Mouse (Mus musculus) adrenal gland, adult (tissue): ENCODE measurements around the gene Senp3.
"Not testable (repeated sequence)": the region's sequence is repeated elsewhere in the genome, so short reads cannot be mapped to it uniquely, and the experiment has no call there.

ENCODE experiments used
- DNase-seq, 2 experiments: peaks; one replicate each; pipeline ENCODE4 v3.0.0; 2022 to 2023; ENCODE audit warnings: low spot score in 1 of 2; ENCODE audit not compliant: inconsistent age in 2 of 2

The Senp3 gene

DNA sequence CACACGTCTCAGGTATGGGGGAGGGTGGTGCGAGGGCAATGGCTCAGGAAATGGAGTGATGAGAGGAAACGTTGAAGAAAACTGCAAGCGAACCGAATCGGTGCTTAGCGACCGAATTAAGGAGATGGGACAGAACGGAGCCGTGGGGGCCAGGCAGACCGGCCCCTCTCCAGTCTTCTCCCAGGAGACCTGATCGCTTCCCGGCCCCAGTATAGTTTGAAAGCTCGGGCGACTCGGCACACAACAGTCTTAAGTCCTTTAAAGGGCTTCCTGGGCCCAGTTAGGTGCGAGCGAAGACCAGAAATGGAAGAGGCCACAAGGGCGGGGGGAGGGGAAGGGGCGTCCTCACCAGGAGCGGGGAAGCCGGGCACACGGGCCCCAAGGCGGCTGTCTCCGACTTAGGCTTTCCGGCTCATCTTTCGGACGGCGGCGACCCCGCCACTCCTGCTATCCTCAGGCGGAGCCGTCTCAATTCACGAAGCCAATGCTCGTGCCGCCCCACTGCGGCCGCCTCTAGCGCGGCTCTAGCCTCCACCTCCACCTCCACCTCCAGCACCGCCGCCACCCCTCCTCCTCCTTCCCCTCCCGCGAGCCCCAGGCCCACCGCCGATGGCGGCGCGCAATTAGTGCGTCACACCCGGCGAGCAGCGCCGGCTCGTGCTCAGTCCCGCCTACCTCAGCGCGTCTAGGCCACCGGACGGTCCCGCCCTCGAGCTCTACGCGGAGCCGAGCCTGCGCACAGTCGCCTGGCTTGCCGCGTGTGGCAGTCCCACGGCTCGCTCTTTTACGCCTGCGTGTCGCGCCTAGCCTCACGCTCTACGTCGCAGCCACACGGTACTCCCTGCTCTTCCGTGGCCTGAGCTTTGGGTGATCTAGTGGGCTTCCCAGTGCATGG is at the start of gene Senp3:
TSS of gene Senp3 (minus strand) at position 771 of the 895 bp plus-strand sequence.
- peak; percentile 98 for DNase-seq

DNA sequence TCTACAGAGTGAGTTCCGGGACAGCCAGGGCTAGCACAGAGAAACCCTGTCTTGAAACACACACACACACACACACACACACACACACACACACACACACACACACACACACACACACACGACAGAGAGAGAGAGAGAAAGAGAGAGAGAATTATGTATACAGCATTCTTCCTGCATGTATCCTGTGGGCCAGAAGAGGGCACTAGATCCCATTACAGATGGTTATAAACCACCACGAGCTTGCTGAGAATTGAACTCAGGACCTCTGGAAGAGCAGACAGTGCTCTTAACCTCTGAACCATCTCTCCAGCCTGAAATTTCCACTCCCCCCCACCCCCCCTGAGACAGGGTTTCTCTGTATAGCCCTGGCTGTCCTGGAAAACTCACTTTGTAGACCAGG is 49.5 kb upstream of the Senp3 start:
- DNase-seq, result not testable (repeated sequence)

DNA sequence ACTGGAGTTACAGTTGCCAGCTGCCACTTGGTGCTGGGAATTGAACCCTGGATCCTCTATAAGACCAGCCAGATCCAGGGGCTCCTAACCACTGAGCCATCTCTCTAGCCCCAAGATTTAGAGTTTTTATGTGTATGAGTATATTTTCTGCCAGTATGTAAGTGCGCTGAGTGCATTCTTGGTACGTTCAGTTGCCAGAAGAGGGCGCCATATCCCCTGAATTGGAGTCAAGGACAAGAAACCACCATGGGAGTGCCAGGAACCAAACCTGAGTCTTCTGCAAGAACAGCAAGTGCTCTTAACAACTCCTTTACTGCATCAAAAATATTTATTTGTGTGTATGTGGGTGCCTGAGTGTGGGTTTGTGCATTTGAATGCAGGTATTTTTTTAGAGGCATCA is 47.2 kb upstream of the Senp3 start:
- peak; percentile 64 to 86 for DNase-seq

DNA sequence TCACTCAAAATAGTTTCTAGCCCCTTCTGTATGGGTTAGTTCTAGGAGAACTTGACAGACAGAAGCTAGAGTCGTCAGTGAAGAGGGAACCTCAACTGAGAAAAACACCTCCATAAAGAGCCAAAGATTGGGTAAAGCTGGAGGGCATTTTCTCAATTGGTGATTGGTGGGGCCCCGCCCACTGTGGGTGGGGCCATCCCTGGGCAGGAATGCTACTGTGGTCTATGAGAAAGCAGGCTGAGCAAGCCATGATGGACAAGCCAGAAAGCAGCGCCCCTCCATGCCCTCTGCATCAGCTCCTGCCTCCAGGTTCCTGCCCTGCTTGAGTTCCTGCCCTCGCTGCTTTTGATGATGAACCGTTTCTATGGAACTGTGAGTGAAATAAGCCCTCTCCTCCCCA is 44.1 kb upstream of the Senp3 start:
- DNase-seq, result no peak

DNA sequence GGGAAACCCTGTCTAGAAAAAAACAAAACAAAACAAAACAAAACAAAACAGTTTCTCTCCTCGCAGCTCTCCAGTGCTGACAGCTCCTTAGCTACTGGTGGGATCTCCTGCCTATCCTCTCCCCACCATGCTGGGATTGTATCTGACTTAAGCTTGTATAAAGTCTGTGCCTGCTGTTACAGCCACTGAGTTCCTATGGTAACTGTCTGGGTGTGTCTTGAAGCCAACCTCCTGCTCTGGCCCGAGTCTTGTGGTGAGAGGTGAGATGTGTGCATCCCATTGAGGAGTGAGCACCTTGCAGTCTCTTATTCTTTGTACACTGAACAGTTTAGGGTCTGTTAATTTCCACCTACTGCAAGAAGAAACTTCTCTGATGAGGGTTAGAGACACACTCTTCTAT is 41.2 kb upstream of the Senp3 start:
- no peak for DNase-seq

DNA sequence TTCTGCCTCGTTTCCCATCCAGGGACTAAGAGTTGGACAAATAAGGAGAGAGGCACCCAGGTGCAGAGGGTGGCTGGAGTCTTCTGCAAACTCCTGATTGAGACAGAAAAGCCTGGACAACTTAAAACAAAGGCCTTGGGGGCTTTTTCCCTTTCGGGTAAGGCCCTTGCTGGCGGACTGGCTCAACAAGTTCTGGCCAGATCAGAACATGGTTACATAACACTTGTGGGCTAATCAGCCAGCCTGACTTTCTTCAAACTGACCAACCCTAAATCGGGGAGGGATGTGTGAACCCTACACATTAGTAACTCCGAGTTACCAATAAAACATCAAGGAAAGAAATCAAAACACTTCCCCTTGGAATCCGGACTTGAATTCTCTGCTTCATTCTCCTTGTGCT is 39.0 kb upstream of the Senp3 start:
- peak in 1 of 2 experiments; percentile 78 for DNase-seq

DNA sequence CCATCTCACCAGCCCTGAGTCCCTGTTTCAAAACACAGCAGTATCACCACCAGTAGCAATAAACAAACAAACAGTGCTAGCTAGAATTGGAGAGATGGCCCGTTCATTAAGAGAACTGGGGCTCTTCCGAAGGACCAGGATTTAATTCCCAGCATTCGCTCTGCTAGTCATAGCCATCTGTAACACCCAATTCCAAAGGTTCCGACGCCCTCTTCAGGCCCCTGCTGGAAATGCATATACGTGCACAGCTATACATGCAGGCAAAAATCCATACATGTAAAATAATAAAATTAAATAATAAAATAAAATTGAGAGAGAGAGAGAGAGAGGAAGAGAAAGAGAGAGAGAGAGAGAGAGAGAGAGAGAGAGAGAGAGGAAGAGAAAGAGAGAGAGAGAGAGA is 37.5 kb upstream of the Senp3 start:
- DNase-seq, result no peak

DNA sequence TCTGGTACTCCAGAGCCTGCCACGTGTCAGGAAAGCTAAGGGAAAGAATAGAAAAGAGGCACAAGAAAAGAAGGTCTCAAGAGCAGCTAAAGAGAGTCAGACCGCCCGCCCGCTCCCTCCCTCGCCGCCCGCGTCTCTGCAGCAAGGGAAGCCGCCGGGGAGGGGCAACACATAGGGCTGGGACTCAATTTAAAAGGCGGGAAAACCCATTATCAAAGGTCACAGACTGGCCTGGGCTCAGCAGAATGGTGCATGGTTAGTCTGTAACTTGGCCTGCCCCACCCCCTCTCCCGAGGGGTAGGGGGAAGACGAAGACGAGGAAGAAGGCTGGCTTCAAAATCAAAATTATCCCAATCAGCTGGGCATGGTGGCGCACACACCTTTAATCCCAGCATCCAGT is 36.8 kb upstream of the Senp3 start:
- no peak for DNase-seq

DNA sequence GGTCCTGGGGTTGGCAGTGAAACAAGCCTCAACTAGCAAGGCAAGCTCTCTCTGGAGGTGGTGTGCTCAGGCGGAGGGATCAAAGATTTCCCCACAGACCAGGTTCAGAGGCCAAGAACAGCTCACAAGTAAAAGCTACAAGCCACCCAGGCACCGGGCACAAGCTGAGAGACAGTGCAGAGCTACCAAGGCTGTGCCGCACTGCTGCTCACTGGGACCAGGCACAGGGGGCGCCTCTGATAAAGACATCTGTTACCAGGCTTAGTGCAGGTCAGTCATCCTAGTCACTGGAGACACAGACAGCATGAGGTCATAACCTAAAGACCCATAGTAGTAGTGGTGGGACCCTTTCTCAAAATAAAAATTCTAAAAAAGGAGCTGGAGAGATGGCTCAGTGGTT is 35.1 kb upstream of the Senp3 start:
- DNase-seq, result peak in 1 of 2 experiments; percentile 43

DNA sequence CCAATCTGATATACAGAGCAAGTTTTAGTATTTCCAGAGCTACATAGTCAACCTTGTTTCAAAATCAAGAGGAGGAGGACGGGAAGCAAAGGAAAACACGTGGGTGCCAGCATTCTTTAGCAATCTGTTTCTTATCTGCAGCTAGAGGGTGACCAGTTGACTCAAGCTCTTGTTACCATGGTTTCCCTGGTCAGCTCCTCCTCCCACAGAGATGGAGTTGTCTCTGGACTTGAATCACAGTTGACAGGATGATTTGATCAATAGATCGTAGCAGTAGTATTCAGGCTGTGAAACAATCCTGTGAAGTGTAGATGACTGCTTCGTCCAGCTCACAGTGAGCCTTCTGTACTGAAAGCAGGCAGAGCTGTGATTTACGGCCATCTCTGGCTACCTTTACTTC is 34.0 kb upstream of the Senp3 start:
- DNase-seq, result peak; percentile 77 to 89

DNA sequence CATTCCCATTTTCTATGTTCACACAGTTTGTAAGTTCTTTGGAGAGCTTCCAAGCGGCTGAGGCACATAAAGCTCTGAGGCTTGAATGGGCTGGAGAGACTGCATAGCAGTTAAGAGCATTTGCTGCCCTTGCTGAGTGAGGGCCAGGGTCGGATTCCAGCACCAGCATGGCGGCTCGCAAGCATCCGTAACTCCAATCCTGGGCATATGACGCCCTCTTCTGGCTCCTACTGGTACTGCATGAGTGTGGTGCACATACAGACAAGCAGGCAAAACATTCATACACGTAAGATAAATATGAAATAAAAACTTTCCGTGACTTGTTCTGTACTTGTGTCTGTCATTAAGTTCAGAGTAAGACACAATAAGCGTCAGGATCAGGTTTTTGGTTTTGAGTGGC is 33.6 kb upstream of the Senp3 start:
- DNase-seq, result peak; percentile 70 to 87

DNA sequence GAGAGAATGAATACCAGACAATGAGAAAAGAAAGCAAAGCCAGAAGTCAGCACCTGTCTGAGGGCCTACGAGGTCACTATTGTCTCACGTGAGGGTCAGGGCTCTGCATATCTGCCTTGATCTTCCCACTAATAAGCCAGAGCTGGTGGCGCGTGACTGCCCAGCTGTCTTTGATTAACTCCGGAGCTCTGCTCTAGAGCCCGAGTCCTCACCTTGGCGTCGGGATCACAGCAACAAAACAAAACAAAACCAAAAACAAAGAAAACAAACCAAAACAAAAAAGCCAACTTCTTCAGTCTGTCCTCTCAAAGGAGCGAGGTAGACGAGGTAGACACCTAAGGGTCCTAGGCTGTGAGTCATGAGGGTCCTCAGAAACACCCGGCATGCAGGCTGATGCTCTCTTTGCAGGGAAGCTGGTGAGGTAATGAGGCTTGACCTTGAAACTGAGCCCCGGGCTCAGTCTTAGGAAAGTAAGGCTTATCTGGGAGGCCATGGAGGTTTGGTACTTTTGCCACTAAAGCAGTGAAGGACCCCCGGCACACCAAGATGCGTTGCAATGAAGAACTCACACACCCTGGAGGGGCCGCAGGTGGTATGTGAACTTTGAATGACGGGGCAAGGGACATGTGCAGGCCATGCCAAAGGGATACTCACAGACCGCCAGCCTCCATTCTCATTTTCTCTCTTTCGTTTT is 32.9 kb upstream of the Senp3 start:
- DNase-seq, result peak in 1 of 2 experiments; percentile 46

DNA sequence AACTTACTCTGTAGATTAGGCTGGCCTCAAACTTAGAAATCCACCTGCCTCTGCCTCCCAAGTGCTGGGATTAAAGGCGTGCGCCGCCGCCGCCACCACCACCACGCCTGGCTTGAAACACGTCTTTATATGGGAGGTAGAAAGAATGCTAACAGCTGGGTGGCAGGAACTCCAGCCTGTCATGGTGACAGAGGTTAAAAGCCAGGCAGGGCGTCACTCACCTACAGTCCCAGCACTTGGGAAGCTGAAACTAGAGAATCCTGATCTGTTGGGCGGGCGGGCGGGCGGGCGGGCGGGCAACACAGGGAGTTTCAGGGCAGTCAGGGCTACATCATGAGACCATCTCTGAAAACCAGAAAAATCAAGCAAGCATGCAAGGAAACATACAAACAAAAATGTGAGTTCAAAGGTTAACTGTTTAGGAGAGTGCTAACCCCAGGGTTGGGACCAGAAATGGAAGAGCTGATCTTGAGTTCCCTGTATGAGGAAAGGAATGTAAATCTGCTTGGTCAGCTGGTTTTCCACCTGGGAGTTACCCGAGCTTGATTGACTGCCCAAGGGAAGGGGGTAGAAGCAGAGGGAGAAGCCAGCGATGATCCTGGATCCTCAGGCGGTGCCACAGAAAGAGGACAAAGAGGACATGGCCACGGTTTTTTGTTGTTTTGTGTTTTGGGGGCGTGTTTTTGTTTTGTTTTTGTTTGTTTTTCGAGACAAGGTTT is 31.2 kb upstream of the Senp3 start:
- no peak for DNase-seq

DNA sequence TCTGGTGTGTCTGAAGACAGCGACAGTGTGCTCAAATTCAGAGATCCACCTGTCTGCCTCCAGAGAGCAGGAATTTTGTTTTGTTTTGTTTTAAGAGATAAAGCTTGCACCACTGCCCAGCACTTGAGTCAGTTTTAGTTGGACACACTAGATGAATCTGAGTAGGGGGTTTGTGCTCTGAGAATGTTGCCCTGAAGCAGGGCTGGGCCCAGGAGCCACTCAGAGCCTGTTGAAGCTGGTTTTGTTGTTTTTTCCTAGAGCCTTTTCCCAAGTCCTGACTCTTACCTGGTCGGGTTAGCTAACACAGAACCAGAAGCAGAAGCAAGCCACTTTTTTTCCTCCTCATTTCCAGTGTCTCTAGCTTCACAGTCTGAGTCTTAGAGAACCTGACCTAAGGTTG is 29.2 kb upstream of the Senp3 start:
- no peak for DNase-seq

DNA sequence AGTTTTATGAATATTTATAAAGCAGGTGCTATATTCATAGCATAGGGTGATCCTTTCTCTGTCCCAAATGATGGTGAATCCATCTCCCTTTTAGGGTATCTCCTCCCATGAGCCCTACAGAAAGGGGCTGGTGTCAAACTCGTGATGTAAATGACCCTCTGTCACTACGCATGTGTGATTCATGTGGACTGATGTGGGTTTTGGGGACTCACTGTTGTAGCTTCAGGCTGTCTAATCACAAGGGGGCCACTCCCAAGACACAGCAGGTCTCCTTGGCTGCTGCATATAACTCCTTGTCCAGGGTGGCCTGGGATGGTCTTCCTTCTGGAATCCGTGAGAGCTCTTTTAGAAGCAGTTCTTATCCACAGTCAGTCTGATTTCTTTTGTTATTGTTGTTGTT is 28.6 kb upstream of the Senp3 start:
- no peak for DNase-seq

DNA sequence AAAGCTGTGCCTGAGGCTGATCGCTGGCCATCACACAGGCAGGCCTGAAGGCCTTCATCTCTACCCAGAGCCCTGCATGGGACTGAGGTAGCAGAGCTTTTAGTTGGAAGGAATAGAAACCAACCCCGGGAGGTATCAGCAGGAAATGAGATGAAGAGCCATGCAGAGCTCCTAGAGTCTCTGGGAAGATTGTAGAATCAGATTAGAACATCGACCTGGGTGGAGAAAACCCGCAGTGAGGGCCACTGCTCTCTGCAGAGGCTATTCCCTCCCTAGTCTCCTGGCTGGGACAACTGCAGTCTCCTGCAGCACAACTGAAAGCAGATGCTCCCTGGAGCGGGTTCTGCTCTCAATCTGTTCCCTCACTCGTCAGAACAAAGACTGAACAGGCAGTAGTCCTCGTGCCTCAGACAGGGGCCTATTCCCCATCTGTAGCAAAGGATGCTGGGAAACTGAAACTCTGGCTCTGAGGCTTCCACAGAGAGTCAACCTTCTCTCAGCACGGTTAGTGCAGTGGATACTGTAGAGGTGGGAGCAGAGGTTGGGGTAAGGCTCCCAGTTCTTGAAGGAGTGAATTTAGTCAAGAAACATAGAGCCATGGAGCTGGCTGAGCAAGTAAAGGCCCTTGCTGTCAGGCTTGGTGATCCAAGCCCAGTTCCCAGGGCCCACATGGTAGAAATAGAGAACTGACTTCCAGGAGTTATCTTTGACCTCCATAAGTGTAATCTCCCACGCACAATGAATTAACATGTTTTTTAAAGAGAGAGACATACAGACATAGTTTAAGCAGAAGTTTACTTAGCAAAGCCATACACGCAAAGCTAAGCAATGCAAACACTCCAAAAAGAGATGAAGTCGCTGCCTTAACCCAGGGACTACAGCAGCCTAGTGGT is 27.9 kb upstream of the Senp3 start:
- no peak for DNase-seq

DNA sequence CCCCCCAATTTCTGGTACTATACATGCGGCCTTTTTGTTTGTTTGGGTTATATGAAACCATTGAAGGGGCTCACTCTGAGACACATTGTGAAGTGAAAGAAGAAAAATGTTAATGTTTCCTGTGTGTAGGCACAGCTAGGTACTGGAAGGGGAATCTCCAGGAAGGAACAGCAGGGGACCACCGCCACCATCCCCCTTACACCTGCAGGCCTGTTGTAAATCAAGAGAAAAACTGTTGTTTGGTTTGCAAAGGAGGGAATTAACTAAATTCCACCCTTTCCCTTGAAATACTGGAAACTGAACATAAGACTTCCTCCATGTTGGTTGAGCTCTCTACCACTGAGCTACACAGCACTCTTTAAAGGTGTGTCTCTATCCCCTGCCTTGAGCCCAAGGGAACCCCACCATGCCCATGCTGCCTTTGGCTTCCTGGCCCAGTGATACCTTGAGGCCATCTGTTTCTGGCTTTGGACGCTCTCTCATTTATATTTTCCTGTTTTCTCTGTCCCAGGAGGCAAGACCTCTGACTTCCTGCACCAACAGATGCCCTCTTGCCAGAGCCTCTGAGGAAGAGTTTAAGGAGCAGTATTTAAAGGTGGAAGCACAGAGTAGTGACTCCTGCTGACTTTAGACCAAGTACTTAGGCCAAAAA is 26.9 kb upstream of the Senp3 start:
- no peak for DNase-seq

DNA sequence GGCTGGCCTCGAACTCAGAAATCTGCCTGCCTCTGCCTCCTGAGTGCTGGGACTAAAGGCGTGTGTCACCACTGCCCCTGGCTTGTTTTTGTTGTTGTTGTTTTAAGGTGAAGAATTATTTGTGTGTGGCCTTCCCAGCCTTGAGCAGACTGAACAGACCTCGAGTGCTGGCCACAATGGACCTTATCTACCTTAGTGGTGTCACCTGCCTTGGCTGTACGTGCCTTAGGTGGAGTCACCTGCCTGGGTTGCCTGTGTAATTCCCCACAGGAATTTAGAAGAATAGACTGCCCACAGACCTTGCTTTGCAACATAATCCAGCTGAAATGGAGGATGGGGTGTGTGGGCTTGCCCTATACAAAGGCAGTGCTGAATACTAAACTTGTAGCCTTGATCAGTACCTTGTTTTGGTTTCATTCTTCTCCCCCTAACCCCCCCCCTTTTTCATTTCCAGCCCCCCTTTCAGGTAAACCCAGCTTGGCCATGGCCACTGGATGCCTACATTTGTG is 26.0 kb upstream of the Senp3 start:
- DNase-seq, result no peak

DNA sequence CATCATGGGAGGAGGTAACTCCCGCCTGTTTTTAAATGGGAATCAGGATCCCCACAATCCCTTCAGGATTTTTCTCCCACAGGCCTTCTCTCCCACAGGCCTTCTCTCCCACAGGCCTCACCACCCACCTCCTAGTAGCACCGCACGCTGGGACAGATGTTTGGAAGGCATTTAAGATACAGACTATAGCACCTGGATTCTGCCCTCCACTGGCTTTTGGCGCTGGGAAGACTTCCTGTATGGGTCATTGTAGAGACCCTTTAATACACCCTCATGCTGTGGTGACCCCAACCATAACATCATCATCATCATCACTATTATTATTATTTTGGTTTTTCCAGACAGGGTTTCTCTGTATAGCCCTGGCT is 25.6 kb upstream of the Senp3 start:
- DNase-seq, result no peak
